Mouse (Mus musculus) liver, adult 2 months (tissue): Measurements from ENCODE around the gene Map2.

Experiments used
- CTCF ChIP-seq: fragments of 200-500 bp; IDR thresholded peaks from 2 replicates; pipeline ENCODE4 v1.5.1; 2011; ENCODE audit warnings: low read depth, low read length, control low read depth
- POLR2A ChIP-seq: fragments of 200-500 bp; IDR thresholded peaks from 2 replicates; pipeline ENCODE4 v1.6.1; 2011; ENCODE audit warnings: low read length, control low read depth; ENCODE audit not compliant: insufficient read depth; ENCODE audit errors: extremely low read depth

DNA sequence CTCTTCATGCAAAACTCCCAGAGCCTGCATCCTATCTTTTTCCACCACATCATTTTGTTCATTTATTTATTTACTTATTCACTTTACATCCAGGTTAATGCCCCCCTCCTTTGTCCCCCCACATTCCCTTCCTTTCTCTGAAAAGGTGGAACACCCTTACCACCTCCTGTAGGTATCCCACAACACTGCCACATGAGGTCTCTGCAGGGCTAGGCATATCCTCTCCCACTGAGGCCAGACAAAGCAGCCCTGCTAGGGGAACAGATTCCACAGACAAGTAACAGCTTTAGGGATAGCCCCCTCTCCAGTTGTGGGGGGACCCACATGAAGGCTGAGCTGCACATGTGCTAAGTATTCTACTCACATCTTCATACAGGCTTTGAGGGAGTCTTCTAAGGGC lies 154.5 kb downstream of the Map2 start:
- TF ChIP-seq POLR2A (no peak), CTCF (no peak)
